In the genomic region with DNA sequence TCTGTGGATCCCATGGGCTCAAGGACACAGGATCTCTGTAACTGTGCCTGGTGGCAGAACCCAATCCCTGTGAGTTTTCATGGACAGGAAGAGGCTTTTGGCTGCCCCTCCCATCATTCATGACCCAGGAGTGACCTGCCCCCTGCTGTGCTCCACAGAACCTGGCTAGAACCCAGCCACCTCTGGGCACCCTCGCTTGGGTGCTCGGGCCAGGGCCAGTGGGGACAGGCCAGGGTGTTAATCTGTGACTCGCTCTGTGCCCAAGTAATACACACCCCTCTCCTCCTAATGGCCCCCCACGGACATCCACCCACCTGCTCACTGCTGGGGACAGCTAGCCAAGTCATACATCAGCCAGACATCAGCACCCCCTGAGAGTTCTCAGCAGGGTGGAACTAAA, we compare ENCODE assay signal across 17 mouse cellular contexts.
DNase-seq lines count a peak whose midpoint lies in the region; TF ChIP-seq lines count a peak whose summit lies in the region.
"Had no signal": no experiment of that assay in that cellular context is flagged by ENCODE, and none has a peak within 500 bp of the region (broad histone marks: within the 10 kb centered on the region; RNA-seq: fewer than 3 reads in every experiment).

No protein-coding gene starts in this region.

- TF ChIP-seq POLR2A in liver, adult 2 months (IDR thresholded peaks at IDR 0.05; ENCODE audit: extremely low read depth, insufficient read depth, low read length): no peak

- H3K27me3 ChIP-seq in liver, adult 2 months (ENCODE audit: control insufficient read depth, insufficient read depth, low read length): no peaks in the 10 kb centered on the region
- H3K27me3 ChIP-seq: hindbrain, embryonic 15.5 days; limb, embryonic 12.5 days; midbrain, embryonic 12.5 days had no signal

- no peak for TF ChIP-seq CTCF in liver, adult 2 months (IDR thresholded peaks at IDR 0.05; ENCODE audit: low read depth, low read length)

- peaks cover 50% of the 10 kb centered on the region for H3K79me2 ChIP-seq in liver, adult 2 months (ENCODE audit: control insufficient read depth, insufficient read depth, low read length)

- DNase-seq in adrenal gland, postnatal 14 days: peak; percentile 38
- DNase-seq in adrenal gland, postnatal 36 days: no peak
- peak; percentile 89 for DNase-seq in liver, adult 2 months (ENCODE audit: extremely low read depth, low read depth, low spot score)
- no peak for DNase-seq in liver
- peak; percentile 95 to 97 for DNase-seq in kidney, adult 8-10 months
- peak; percentile 56 to 70 for DNase-seq in kidney, postnatal 4 days
- no peak for DNase-seq in testis, postnatal 10 days (ENCODE audit: low spot score)
- DNase-seq in urinary bladder, postnatal 4 days (ENCODE audit: low spot score in 2 of 2): no peak
- DNase-seq: cerebellum, adult 18-20 months; lung, adult 18-20 months; lung, postnatal 4 days; thymus, adult 18-20 months had no signal

- H3K36me3 ChIP-seq in liver, adult 2 months (ENCODE audit: control insufficient read depth, insufficient read depth, low read length): peaks cover 3% of the 10 kb centered on the region; the same call in 1 of the 2 replicates
- H3K36me3 ChIP-seq: hindbrain, embryonic 15.5 days; midbrain, embryonic 12.5 days had no signal

- peaks cover 43% of the 10 kb centered on the region for H3K4me1 ChIP-seq in liver, adult 2 months (ENCODE audit: control insufficient read depth, insufficient read depth, low read length)
- H3K4me1 ChIP-seq: hindbrain, embryonic 15.5 days; midbrain, embryonic 12.5 days had no signal

- no peak overlapping the region for H3K4me3 ChIP-seq in liver, adult 2 months (ENCODE audit: insufficient read depth, low read depth, low read length)
- H3K4me3 ChIP-seq: hindbrain, embryonic 15.5 days; layer of hippocampus, adult 2 months; limb, embryonic 12.5 days; midbrain, embryonic 12.5 days; myocyte had no signal

- 13% methylated on average over 4 of the region's 4 CpGs for WGBS in liver, adult 2 months

- H3K9ac ChIP-seq in liver, adult 2 months (ENCODE audit: low read depth, low read length): peak overlapping the region; percentile 48
- H3K9ac ChIP-seq: hindbrain, embryonic 15.5 days; limb, embryonic 12.5 days; midbrain, embryonic 12.5 days had no signal

- H3K27ac ChIP-seq in liver, adult 2 months (replicated peaks; ENCODE audit: insufficient read depth, low read depth, low read length): peak overlapping the region; percentile 98
- H3K27ac ChIP-seq: hindbrain, embryonic 15.5 days; layer of hippocampus, adult 2 months; limb, embryonic 12.5 days; midbrain, embryonic 12.5 days had no signal

Comparison
In these comparisons a context has a peak if more than half of its experiments do, and no peak if none do; other contexts are left out.
1. DNase-seq: peak in adrenal gland, postnatal 14 days (single experiment), liver, adult 2 months (single experiment), kidney, adult 8-10 months (2 of 2) and kidney, postnatal 4 days (2 of 2); none in adrenal gland, postnatal 36 days (0 of 2), liver (single experiment), testis, postnatal 10 days (single experiment) and urinary bladder, postnatal 4 days (0 of 2).